Mouse (Mus musculus) forebrain, embryonic 10.5 days (tissue): Measurements from ENCODE around the gene Abtb2. TPM values are rescaled to one million over a fixed set of nuclear protein-coding genes. Genes with fewer than 3 reads are reported as not detected.

ENCODE experiments used
- DNase-seq: peaks from one replicate; pipeline ENCODE4 v3.0.0-alpha.2; 2017; ENCODE audit warnings: low spot score; ENCODE audit errors: extremely low spot score
- H3K27ac ChIP-seq: fragments of 300-500 bp; sonication (generic); 2 replicates; pipeline ENCODE4 v1.5.1; 2016; ENCODE audit warnings: mild to moderate bottlenecking
- H3K27me3 ChIP-seq: fragments of 300-500 bp; sonication (generic); 2 replicates; pipeline ENCODE4 v1.6.1; 2016; ENCODE audit warnings: mild to moderate bottlenecking; ENCODE audit not compliant: poor library complexity, severe bottlenecking
- H3K36me3 ChIP-seq: fragments of 300-500 bp; sonication (generic); replicated peaks from 2 replicates; pipeline ENCODE4 v1.6.1; 2016; ENCODE audit warnings: mild to moderate bottlenecking, moderate library complexity
- H3K4me1 ChIP-seq: fragments of 300-500 bp; sonication (generic); 2 replicates; pipeline ENCODE4 v1.6.1; 2016
- H3K4me3 ChIP-seq: fragments of 300-500 bp; sonication (generic); 2 replicates; pipeline ENCODE4 v1.5.1; 2016; ENCODE audit warnings: mild to moderate bottlenecking, moderate library complexity
- H3K9me3 ChIP-seq: fragments of 300-500 bp; sonication (generic); 2 replicates; pipeline ENCODE4 v1.6.1; 2016; ENCODE audit warnings: mild to moderate bottlenecking, moderate library complexity
- WGBS: fragments of 180-500 bp; shearing (Covaris S2); methylation state at CpG from one replicate; pipeline ENCODE4 v1.1.7; 2016; 5-methylcytosine and 5-hydroxymethylcytosine counted together
- polyA plus RNA-seq: library from polyadenylated mRNA; unstranded; fragments of >200 nt; fragmentation: Nextera tagmentation; extraction: Ambion mirVana; gene quantifications from 2 replicates; pipeline ENCODE4 v1.2.1, GENCODE M21; 2016

The Abtb2 gene
- polyA plus RNA-seq, 1 experiment from 2014 or later = 11.5 TPM

- no peak for DNase-seq
- Histone ChIP-seq H3K4me3 (no peak overlapping the region), H3K27me3 (peaks cover 16% of the 10 kb centered on the region; the same call in 1 of the 2 replicates), H3K4me1 (peaks cover 52% of the 10 kb centered on the region), H3K27ac (peak overlapping the region; percentile 66), H3K36me3 (no peaks in the 10 kb centered on the region), H3K9me3 (no peaks in the 10 kb centered on the region)
- WGBS = 73% methylated on average over 15 of the region's 15 CpGs
These were observed 93.8 kb downstream of the Abtb2 start for GRCm38 (mm10) chr2:103659648-103660556.

- H3K27me3 ChIP-seq = peaks cover 16% of the 10 kb centered on the region; the same call in 1 of the 2 replicates
- no peak for DNase-seq
- no peak overlapping the region for H3K4me3 ChIP-seq
- peak overlapping the region; percentile 31; the same call in 1 of the 2 replicates for H3K27ac ChIP-seq
- H3K4me1 ChIP-seq = peaks cover 40% of the 10 kb centered on the region
- 26% methylated on average over 1 of the region's 1 CpGs for WGBS
- H3K9me3 ChIP-seq = no peaks in the 10 kb centered on the region
- H3K36me3 ChIP-seq = no peaks in the 10 kb centered on the region
These were observed 95.6 kb downstream of the Abtb2 start for GRCm38 (mm10) chr2:103661696-103662095.

GRCm38 (mm10) chr2:103662121-103662520, 96.0 kb downstream of the Abtb2 start:
- Histone ChIP-seq H3K4me3 (no peak overlapping the region), H3K4me1 (peaks cover 40% of the 10 kb centered on the region), H3K27ac (peak overlapping the region; percentile 31; the same call in 1 of the 2 replicates), H3K9me3 (no peaks in the 10 kb centered on the region), H3K36me3 (no peaks in the 10 kb centered on the region), H3K27me3 (peaks cover 16% of the 10 kb centered on the region; the same call in 1 of the 2 replicates)
- DNase-seq = no peak
- 60% methylated on average over 4 of the region's 4 CpGs for WGBS

- Histone ChIP-seq H3K27me3 (peaks cover 12% of the 10 kb centered on the region; the same call in 1 of the 2 replicates), H3K36me3 (no peaks in the 10 kb centered on the region), H3K27ac (no peak overlapping the region), H3K4me3 (no peak overlapping the region), H3K9me3 (no peaks in the 10 kb centered on the region), H3K4me1 (peaks cover 43% of the 10 kb centered on the region)
- DNase-seq = no peak
- WGBS = 86% methylated on average over 6 of the region's 6 CpGs
These were observed 98.2 kb downstream of the Abtb2 start for GRCm38 (mm10) chr2:103664341-103664740.

GRCm38 (mm10) chr2:103667962-103668815, 102.1 kb downstream of the Abtb2 start:
- Histone ChIP-seq H3K9me3 (no peaks in the 10 kb centered on the region), H3K4me3 (no peak overlapping the region), H3K27ac (no peak overlapping the region), H3K27me3 (no peaks in the 10 kb centered on the region), H3K4me1 (peaks cover 27% of the 10 kb centered on the region), H3K36me3 (no peaks in the 10 kb centered on the region)
- 82% methylated on average over 8 of the region's 8 CpGs for WGBS
- no peak for DNase-seq

- Histone ChIP-seq H3K36me3 (no peaks in the 10 kb centered on the region), H3K27me3 (no peaks in the 10 kb centered on the region), H3K4me3 (no peak overlapping the region), H3K9me3 (no peaks in the 10 kb centered on the region), H3K4me1 (peaks cover 27% of the 10 kb centered on the region), H3K27ac (no peak overlapping the region)
- 92% methylated on average over 8 of the region's 8 CpGs for WGBS
- DNase-seq = no peak
These were observed 102.8 kb downstream of the Abtb2 start for GRCm38 (mm10) chr2:103668939-103669338.

GRCm38 (mm10) chr2:103669561-103669960, 103.5 kb downstream of the Abtb2 start:
- no peak overlapping the region for H3K27ac ChIP-seq
- 85% methylated on average over 4 of the region's 4 CpGs for WGBS
- no peak overlapping the region for H3K4me3 ChIP-seq
- H3K36me3 ChIP-seq = no peaks in the 10 kb centered on the region
- no peak for DNase-seq
- peaks cover 27% of the 10 kb centered on the region for H3K4me1 ChIP-seq
- H3K27me3 ChIP-seq = no peaks in the 10 kb centered on the region
- H3K9me3 ChIP-seq = no peaks in the 10 kb centered on the region

- DNase-seq = no peak
- WGBS = 77% methylated on average over 3 of the region's 3 CpGs
- Histone ChIP-seq H3K4me1 (peaks cover 27% of the 10 kb centered on the region), H3K36me3 (no peaks in the 10 kb centered on the region), H3K4me3 (no peak overlapping the region), H3K27ac (no peak overlapping the region), H3K9me3 (no peaks in the 10 kb centered on the region), H3K27me3 (no peaks in the 10 kb centered on the region; the same call in 1 of the 2 replicates)
These were observed 104.2 kb downstream of the Abtb2 start for GRCm38 (mm10) chr2:103670276-103670680.

GRCm38 (mm10) chr2:103672573-103673119, 106.5 kb downstream of the Abtb2 start:
- H3K4me3 ChIP-seq = no peak overlapping the region
- H3K9me3 ChIP-seq = no peaks in the 10 kb centered on the region
- no peak for DNase-seq
- WGBS = 80% methylated on average over 7 of the region's 7 CpGs
- H3K36me3 ChIP-seq = no peaks in the 10 kb centered on the region
- H3K27me3 ChIP-seq = no peaks in the 10 kb centered on the region; the same call in 1 of the 2 replicates
- peaks cover 45% of the 10 kb centered on the region for H3K4me1 ChIP-seq
- H3K27ac ChIP-seq = no peak overlapping the region

GRCm38 (mm10) chr2:103673609-103674008, 107.5 kb downstream of the Abtb2 start:
- peaks cover 45% of the 10 kb centered on the region for H3K4me1 ChIP-seq
- no peak overlapping the region for H3K27ac ChIP-seq
- DNase-seq = no peak
- H3K4me3 ChIP-seq = no peak overlapping the region
- no peaks in the 10 kb centered on the region for H3K9me3 ChIP-seq
- WGBS = 95% methylated on average over 4 of the region's 4 CpGs
- no peaks in the 10 kb centered on the region for H3K36me3 ChIP-seq
- no peaks in the 10 kb centered on the region; the same call in none of the 2 replicates for H3K27me3 ChIP-seq

GRCm38 (mm10) chr2:103675391-103675790, 109.3 kb downstream of the Abtb2 start:
- Histone ChIP-seq H3K4me1 (peaks cover 32% of the 10 kb centered on the region), H3K27ac (no peak overlapping the region), H3K36me3 (no peaks in the 10 kb centered on the region), H3K4me3 (no peak overlapping the region), H3K27me3 (no peaks in the 10 kb centered on the region; the same call in none of the 2 replicates), H3K9me3 (no peaks in the 10 kb centered on the region)
- DNase-seq = no peak
- WGBS = 92% methylated on average over 5 of the region's 5 CpGs

GRCm38 (mm10) chr2:103676808-103677207, 110.7 kb downstream of the Abtb2 start:
- Histone ChIP-seq H3K27ac (no peak overlapping the region), H3K9me3 (no peaks in the 10 kb centered on the region), H3K27me3 (no peaks in the 10 kb centered on the region; the same call in none of the 2 replicates), H3K36me3 (no peaks in the 10 kb centered on the region), H3K4me1 (peaks cover 33% of the 10 kb centered on the region), H3K4me3 (no peak overlapping the region)
- no peak for DNase-seq
- 59% methylated on average over 2 of the region's 2 CpGs for WGBS
